Mouse (Mus musculus) right cerebral cortex, postnatal 25 days (tissue): ENCODE data around the gene Cdk14.

ENCODE experiments used
- DNase-seq: peaks from one replicate; pipeline ENCODE4 v3.0.0; 2022

The Cdk14 gene

DNA sequence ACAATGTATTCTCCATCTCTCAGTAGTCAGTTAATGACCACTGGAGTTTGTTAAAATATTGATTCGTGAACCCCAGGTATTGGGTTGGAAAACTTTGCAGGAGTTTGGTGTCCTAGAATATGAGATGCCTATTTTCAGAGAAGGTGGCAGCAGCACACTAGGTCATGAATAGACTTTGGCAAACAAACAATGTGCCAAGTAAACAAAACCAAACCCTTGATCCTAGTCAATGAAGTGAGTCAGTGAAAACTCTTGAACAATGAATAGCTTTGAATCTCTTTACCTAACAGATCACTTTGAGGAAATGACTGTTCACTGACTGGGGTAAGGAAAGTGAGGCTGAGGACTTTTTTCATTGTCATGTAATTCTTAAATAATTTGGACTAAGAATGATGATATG, 537.3 kb downstream of the Cdk14 start:
- no peak for DNase-seq

DNA sequence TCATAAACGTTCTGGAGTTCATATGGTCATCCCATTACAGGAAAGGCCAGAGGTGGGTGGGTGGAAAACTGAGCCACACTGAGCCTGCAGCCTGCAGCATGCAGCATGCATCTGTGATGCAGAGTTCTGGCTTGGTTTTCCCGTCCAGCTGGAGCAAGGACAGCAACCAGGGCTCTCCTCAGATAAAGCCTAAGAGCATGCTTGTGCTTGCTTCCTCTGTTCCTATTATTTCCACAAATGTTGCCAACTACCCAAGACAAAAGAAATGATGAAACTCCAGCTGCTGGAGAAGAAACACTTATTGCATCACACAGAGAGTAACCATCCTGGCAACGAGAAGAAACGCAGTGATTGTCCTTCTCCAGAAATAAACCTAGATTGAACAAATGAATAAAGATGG, 539.8 kb downstream of the Cdk14 start:
- no peak for DNase-seq

DNA sequence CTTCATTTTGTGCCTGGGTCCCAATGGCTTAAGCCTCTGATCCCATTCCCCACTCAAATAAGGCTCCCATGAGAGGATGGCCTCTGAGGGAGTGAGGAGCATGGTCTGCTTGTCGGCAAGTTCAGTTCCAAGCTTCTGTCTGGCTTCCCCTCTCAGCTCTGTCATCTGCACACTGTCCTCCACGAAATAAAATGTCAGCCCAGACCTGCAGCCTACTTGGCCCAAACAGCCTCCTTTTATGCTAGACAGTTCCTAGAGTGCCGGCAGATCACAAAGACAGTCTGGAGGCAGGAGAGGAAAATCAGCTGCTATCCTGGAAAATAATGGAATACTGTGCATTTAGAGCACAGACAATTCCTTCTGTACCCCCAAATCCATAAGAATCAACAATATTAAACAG, 541.2 kb downstream of the Cdk14 start:
- DNase-seq = no peak

DNA sequence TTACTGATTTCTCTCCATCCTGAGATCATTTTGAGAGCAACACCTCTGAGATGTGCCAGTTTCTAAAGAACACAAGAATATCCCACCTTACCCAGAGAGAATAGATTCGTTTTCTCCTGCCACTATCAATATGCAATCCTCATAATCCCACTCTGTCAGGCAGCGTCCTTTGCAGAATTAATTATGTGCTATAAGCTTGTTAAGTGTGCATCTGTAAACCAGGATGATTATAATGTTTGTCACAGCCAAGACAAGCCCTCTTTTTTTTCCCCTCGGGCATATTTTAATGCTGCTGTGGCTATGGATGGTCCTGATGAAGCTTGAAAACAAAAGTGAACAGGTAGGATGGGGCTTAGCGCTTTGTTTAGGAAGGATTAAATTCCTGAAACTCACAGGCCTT, 542.5 kb downstream of the Cdk14 start:
- no peak for DNase-seq

DNA sequence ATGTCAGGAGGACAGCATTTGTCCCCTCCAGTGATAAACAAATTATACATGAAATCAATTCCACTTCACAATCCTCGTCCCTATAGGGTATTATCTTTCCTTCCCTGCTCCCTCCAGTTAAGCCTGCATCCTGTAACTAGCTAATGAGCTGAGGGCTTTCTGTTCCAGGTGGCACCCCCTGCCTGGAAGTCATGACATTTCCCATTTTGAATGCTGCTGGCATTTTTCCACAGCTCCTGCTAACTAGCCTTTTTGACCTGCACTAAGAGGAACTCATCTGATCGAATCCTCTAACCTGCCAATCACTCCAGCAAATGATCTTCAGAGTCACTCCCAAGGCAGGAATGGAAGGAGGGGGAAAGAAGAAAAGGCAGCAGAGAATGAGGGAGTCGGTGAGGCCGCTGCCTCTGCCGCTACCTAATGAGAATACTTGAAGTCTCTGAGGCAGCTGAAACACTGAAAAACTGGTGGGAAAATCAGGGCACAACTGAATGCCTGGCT, 542.9 kb downstream of the Cdk14 start:
- DNase-seq = no peak

DNA sequence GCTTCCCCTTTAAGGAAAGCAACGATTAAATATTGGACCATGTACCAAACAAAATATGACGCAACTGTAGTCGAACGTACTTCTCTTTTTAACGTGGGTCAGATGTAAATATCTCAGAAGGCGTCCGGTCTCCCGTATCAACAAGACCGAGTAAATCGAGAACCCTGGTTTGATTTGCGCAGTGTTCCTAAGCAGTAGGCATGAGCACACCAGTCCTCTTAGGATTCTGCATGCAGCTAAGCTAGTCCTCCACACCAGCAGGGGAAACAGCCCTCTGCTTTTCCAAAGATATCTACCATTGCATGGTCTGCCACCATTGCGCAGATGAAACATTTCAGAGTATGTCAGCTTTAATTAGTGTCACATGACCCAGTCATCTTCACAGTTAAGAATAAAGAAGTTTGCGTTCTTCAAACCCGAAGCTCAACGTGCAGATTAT, 543.4 kb downstream of the Cdk14 start:
- DNase-seq = no peak

DNA sequence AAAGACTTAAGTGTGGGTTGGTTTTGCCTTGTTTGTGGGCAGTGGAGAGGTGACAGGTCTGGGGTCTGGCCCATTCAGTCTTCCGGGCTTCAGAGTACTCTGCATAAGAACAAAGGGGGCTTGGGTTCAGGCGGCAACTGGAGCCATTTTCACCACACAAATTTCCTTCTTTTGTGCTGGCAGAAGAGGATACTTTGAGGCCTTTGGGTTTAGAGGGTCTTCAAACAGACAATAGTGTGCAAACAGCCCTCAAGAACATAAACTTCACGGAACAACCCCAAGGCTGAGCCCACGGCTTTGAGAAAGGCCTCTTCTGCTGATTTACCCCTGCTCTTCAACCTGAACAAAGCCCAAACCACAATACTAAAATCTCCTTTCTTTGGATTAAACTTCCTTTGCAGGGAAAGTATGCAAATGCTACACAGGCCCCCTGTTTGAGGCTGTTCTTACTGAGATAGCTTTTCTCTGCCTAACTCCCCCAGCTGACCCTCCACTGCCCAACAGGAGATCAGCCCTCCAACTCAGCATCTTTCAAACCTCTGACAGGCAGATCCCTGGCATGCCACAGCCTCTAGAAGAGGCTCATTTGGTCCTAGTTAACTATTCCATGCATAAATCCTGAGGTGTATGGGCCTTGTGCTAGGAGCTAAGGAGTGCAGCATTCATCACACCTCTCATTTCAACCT, 549.9 kb downstream of the Cdk14 start:
- no peak for DNase-seq

DNA sequence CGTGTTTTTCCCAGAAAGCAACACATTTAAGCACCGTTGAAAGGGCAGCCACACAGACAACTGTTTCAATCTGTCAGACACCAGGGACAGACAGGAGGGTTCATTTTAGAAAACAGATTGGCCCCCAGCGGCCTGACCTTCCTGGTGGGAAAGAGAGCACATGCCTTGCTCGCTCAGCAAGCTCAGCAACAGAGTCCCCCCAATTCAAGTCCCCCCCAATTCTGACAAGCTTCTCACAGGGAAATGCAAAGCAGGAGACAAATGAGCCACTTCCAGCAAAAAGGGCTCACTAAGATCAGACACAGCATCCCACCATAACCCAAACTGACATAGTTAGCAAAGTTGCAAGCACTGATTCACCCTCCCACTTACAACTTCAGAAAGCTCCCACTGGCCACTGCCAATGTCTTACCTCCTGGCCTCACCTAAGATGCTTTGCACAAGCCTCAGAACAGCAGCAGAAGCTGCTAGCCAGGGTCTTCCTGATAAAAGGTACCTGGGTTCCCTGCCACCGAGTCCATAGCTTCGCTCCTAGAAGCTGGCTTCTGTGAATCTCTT, 551.5 kb downstream of the Cdk14 start:
- no peak for DNase-seq

DNA sequence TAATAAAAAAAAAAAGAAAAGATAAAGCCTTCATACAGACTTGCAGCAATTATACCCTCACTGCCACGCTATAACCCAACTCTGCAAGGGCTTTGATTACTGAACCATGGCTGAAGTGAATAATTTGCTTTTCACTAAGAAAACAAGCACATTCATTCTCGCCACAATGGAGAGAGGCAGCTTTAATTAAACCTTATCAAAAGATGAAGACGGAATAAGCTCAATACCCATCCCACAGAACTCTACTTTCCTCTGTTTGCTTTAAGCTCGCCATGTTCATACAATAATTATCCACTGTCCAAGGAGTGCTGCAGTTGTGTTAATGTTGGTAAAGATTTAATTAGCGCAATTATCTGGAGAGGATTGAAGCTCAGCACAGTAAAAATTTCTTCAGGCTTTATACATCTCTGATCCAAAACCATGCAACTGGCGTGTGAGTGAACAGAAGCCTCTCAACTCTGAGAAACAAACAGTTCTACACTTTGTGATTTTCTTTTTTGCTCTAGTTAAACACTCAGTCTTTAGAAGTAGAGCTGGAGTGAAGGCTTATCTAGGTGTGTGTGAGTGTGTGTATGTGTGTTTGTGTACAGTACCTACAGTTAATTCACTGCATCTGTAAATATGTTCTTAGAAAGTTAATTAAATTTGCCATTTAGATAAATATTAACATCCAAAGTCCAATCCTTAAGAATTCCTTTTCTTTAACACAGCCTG, 552.1 kb downstream of the Cdk14 start:
- no peak for DNase-seq

DNA sequence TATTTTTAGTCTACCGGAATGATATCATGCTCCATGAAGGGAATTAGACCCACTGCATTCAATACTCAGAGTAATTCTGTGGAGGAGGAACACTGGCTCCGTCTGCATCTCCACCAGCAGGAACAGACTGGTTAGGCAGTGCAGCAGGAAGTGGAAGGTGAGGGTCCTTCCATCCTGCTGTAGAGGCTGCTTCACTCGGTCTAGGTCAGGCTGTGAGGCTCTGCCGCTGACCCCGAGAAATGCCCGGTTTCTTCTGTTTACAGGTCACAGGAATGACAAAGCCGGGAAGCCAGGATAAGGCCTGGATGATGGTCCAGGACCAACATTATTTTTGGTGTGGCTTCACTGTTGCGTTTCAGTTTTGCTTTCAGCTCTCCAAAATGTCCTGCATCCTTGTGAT, 553.2 kb downstream of the Cdk14 start:
- DNase-seq = no peak

DNA sequence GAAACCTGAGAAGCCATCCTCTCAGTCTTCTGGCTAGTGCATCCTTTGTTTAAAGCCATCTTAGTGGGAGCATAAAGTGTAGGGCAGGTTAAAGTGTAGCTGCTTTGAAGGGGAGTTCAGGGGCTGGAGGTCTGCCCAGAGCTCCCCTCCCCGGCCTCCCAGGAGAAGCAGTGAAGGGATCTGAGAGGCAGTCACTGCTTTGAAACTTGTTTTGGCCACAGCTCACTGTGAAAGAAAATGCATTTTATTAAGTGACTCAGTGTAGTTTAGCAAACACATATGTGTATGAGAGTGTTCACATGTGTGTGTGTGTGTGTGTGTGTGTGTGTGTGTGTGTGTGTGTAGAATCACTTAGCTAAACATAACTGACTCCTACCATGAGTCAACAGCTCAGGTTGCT, 554.0 kb downstream of the Cdk14 start:
- DNase-seq = no peak

DNA sequence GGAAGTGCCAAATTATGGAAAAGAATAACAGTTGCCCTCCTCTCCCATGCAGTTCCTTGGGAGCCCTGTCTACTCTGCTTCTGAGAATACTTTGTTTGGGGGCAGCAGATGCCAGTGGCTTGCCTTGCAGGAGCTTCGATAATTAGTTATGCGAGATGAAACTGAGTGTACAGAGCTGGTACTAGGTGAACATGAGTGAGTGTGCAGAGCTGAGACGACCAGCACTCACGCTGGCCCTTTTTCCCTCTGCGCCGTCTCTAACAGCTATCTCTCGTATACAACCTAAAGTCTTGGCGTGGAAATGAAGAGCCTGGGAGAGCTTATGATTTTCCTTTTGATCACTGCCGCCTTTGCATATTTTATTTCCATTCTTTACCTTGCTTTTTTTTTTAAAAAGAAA, 558.5 kb downstream of the Cdk14 start:
- no peak for DNase-seq

DNA sequence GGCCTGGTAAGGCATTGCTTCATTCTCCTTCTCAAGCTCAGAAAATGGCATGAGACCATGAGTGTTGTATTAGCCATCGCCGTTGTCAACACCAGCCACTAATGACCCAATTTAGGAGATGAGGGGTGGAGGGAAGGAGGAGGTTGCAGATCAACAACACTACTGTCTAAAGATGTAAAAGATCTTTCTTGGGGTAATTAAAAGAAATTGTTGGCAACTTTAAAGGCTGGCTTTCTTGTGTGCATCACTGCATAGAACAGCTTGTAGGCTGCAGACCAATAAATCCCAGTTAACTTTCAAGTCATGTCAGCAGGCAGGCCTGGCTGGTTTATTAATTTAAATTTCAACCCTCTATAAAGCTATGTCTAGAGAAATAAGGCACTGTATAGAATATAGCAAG, 559.0 kb downstream of the Cdk14 start:
- DNase-seq = no peak

DNA sequence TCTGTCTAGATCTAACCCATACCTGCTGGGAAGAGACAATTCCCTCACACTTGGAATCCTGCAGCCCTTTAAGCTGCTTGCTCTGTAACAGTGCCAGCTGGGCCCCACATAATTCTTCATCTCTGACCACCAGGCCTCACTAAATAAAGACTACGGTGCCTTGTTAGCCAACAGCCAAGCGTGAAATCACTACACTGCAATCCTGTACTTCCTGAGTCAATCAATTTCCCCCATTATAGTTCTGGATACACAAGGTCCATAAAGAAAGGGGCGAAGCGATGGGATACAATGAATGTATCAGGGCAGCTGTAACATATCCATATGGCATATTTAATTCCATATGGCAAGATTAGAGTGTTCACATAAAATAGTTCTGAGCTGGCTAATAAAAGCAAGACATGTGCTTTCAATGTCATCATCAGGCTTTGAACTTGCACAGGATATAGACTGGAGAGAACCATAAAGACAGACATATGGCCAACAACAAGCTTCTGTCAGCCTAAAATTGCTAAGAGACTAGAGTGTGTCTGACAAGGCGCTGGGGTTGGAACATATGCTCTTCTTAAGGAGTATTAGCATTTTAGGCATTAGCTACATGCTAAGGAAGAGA, 562.0 kb downstream of the Cdk14 start:
- DNase-seq = no peak

DNA sequence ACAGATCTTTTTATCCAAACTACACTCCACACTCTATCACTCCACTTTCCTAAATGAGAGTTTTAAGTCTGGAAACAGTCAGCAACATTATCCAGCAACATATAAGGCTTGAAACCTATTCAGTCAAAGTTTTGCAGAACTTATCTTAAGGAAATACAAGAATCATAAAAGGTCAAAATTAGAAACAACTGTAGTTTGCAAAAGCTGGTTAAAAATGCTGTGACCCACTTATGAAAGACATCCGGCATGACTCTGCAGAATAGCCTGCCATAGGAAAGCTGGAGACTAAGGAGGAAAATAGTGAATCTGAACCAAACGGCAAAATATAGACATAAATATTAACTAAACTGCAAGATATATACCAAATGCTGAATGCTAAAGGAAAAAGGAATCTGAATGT, 566.6 kb downstream of the Cdk14 start:
- DNase-seq = no peak

DNA sequence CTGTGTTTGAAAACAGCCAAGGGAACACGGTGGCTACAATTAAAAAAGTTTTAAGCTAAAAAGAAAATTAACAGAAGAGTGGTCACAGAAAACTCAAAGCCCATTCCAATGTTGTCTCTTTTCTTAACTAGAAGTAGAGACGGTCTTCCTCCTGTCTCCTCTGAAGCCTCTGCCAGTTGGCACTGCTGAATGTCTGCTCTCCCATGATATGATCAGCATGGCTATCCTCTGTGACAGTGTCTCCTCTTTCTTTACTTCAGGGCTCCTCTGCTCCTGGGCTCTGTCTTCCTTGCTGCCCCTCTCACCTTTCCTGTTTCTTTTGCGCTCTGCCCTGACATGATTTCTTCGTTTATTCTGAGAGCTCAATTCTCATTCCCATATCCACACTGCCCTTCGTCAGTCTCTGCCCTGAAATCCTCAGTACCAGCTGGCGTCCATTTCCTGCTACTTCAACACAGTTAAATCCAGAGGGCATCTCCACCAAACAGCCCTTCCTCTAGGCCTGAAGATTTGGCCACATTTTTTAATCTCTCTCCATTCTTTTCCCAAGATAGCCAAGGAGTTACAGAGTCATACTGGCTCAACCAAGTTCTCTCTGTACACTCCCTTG, 567.3 kb downstream of the Cdk14 start:
- DNase-seq = no peak

DNA sequence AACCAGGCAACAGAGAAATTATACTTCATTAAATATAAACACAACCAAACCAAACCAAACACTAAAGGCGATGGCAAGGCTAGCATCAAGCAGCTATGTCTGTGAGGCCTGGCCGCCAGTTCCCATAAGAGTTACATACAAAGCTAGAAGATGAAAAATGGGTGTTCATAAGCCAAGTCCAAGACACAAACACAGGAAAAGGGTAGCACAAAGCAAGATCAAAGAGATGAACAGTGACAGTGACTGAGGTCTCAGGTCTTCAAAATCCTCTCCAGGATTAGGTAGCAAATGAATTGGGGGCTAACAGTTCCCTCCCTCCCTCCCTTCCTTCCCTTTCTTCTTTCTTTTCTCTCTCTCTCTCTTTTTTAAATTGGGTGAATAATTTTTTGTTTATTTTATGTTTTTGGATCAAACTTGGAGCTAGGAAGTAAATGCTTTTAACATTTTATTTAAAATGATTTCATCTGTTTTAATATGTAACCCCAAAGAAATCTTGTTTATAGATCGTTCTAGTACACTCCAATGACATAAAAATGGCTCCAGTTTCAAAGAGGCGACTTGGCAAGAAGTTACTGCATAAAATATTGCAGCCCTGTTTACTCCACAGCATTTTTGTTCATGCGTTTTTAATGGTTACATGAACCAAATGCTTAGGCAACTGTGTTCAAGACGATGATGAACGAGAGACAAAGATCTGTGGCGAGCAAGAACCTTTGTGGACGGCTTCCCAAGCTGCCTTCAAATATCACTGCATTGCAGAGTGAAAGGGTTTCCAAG, 568.0 kb downstream of the Cdk14 start:
- no peak for DNase-seq

DNA sequence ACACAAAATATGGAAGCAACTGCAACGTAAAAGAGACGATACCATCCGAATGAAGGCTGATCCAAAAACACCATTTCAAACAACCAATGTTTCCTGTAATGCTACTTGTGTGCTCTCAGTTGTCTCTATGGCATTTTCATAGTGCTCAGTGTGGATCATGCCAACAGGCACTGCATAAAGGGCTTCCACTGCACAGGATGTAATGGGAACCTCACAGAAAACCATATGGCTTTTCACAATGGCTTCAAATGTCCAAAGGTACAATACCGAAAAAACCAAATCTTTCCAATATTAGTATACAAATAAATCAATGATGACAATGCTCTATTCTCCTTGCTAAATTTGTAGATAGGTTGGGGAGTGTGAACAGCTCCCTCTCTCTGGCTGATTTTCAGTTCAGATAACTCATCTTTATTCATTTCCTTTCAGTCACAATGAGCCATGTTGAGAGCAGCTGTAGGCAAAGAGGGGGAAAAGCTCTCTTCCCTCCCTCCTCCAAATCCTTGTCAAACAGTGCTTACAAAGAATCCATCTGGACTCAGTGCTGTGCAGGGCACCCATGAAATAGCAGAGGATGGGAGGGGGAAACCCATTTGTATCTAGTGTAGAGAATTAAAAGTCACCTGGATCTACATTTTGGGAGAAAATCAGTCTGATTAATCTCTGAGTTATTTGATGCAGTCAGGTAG, 568.7 kb downstream of the Cdk14 start:
- DNase-seq = no peak

DNA sequence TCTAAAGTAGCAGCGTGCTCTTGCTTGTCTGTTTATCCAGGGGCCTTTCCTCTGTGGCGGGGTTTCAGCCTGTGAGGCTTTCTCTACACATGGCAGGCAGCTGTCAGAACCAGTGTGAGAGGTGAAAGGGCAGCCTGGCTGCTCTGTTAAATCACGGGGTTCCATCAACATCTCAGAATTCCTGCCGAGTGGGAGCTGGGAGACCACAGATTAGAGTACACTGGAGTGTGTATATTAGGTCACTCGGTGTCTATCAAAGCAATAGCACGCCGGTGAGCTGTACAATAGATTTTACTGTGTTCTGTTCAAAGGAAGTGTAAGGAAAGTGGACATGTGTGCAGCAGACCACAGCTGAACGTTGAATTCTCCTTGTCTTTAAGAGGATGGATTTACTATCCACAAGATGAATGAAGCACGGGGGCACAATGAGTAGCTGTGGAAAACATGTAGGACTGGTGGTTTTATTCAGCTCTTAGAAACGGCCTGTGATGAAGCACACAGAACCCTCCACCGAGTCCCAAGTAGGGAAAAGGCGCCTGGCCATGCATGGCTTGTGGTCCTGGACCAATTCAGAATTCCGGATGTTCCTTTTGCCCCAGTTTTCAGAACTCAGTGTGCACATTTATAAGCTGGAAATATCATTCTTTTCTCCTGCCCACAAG, 585.2 kb downstream of the Cdk14 start:
- DNase-seq = no peak

DNA sequence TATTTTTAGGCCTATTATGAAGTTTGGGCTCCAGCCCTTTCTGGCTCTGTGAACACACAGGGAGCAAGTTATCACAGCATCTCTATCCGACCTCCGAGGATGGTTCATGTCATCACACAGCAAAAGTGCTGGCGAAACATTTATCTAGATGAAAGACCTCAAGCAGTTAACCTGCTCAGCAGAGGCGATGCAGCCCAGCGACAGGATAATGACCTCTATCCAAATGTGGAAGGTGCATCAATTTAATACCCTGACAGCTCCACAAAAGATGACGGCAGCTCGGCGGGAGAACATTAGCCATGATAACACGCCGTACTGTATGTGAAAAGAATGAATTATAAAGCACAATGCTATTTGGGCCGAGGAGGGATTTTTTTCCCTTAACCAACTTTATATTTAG, 586.2 kb downstream of the Cdk14 start:
- no peak for DNase-seq

DNA sequence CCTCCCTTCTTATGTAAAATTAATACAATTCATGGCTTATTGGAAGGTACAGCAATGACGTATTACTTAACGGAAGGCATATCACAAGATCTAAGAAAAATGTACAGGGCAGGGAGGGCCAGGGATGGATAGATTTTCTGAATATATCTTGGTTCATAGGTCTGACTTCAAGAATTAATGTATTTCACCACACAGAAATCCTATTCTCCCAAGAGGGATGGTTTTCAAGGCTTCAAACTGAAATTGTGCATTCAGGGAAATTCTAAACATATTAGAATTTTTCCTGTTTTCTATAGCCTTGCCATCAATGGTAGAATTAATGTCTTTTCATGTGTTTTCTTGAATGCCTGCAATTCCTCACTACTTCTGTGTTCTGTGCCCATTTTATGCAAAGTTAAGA, 593.2 kb downstream of the Cdk14 start:
- DNase-seq = no peak

DNA sequence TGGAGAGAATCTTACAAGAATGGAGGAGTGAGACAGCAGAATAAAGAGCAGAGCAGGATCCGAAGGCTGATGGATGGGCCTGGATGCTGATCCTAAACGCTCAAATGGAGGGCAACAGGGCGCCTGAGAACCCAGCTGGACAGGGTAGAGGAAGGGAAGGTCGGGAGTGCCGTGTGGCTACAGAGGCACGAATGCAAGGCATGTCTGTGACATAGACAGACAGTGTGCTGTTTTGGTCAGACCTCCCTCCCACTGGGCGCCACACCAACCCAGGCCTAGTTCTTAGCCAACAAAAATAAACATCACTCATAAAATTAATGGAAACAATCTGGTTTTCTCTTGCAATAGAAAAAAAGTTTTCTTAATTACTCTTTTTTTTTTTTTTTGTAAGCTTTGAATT, 594.2 kb downstream of the Cdk14 start:
- DNase-seq = no peak
